Mouse (Mus musculus): Measurements from ENCODE around the gene Loxl1.
"Not testable (repeated sequence)": the region's sequence is repeated elsewhere in the genome, so short reads cannot be mapped to it uniquely, and the experiment has no call there.

The Loxl1 gene

GRCm38 (mm10) chr9:58276346-58276745 lies 36.6 kb downstream of the Loxl1 start:
- DNase-seq (ENCODE audit: low spot score in 2 of 2) = no peak

GRCm38 (mm10) chr9:58275797-58276196 lies 37.2 kb downstream of the Loxl1 start:
- no peak for DNase-seq (ENCODE audit: low spot score in 2 of 2)

- DNase-seq (ENCODE audit: low spot score in 2 of 2) = no peak
Observed at GRCm38 (mm10) chr9:58275115-58275774, 37.7 kb downstream of the Loxl1 start.

DNA sequence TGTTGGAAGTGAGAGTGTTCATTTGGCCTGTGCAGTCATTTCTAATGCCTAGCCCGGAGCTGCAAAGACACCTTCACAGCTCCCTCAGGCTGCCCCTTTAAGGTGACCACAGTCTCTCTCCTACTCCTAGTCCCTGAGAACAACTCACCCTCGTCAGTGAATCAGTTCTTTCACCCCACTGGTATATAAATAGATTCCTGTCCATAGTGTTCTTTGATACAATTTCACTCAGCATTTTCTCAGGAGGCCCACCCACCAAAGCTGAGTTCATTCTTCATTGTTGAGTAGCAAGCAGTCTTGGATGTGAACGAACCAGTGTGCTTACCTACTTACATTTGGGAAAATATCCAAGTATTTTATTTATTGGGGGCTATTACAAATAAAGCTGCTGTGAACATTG lies 38.4 kb downstream of the Loxl1 start:
- no peak for DNase-seq (ENCODE audit: low spot score in 2 of 2)

DNA sequence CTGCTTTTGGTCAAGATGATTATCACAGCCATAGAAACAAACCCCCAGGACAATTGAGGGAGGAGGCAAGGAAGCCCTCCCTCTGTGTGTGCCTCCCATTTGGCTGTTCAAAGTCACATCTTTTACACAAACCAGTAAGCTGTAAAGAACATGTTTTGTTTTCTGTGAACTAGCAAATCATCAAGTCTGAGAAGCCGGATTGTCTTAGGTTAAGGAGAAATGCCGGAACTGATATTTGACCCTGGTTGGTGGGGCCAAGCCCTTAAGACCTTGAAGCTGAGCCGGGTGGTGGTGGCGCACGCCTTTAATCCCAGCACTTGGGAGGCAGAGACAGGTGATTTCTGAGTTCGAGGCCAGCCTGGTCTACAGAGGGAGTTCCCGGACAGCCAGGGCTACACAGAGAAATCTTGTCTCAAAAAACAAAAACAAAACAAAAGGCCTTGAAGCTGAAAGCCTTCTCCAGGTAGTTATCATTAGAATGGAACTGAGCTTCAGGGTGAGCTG lies 38.8 kb downstream of the Loxl1 start:
- no peak for DNase-seq (ENCODE audit: low spot score in 2 of 2)

GRCm38 (mm10) chr9:58272855-58273254 lies 40.1 kb downstream of the Loxl1 start:
- no peak for DNase-seq (ENCODE audit: low spot score in 2 of 2)

DNA sequence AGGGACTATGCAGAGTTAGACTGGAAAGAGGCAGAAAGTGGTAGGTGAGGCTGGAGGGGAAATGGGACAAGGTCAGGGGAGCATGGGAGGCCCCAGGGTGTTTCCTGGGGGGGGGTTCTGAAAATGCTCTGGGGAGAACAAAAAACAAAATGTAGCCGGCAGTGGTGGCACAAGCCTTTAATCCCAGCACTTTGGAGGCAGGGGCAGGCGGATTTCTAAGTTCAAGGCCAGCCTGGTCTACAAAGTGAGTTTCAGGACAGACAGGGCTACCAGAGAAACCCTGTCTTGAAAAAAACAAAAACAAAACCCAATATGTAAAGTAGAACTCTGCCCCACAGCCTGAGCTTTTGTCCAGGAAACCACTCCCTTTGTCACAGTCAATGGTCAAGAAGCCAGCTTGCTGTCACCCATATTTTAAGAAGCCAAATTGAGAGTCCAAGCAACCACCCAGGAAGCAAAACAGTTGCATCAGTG lies 40.9 kb downstream of the Loxl1 start:
- no peak for DNase-seq (ENCODE audit: low spot score in 2 of 2)

DNA sequence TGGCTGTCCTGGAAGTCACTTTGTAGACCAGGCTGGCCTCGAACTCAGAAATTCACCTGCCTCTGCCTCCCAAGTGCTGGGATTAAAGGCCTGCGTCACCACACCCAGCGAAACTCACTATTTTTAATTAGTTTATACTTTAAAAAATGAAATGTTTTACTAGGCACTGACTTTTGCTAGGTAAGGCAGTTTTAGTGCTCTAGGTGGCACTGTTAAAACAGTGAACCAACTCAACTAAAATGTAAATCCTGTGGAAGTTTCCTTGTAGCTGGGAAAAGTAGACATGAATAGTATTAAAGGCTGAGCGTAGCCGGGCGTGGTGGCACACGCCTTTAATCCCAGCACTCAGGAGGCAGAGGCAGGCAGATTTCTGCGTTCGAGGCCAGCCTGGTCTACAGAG lies 41.4 kb downstream of the Loxl1 start:
- DNase-seq (ENCODE audit: low spot score in 2 of 2) = not testable (repeated sequence)

DNA sequence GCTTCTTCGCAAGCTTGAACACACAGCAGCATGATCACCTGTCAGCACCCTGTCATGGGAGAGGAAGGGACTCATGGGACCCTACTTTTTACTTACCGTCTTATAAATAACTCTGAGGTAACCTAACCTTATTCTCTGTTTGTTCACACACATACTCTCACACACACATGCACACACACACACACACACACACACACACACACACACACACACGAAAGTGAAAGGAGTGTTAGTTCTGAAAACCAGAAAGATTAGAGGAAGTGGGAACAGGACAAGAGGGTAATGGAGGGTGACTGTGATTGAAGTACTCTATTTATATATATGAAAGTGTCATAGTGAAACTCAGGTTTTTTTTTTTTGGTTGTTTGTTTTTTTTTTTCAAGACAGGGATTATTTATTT lies 41.9 kb downstream of the Loxl1 start:
- peak in 1 of 2 experiments; percentile 51 for DNase-seq (ENCODE audit: low spot score in 2 of 2)

- no peak for DNase-seq (ENCODE audit: low spot score in 2 of 2)
Observed at GRCm38 (mm10) chr9:58270081-58270480, 42.9 kb downstream of the Loxl1 start.

DNA sequence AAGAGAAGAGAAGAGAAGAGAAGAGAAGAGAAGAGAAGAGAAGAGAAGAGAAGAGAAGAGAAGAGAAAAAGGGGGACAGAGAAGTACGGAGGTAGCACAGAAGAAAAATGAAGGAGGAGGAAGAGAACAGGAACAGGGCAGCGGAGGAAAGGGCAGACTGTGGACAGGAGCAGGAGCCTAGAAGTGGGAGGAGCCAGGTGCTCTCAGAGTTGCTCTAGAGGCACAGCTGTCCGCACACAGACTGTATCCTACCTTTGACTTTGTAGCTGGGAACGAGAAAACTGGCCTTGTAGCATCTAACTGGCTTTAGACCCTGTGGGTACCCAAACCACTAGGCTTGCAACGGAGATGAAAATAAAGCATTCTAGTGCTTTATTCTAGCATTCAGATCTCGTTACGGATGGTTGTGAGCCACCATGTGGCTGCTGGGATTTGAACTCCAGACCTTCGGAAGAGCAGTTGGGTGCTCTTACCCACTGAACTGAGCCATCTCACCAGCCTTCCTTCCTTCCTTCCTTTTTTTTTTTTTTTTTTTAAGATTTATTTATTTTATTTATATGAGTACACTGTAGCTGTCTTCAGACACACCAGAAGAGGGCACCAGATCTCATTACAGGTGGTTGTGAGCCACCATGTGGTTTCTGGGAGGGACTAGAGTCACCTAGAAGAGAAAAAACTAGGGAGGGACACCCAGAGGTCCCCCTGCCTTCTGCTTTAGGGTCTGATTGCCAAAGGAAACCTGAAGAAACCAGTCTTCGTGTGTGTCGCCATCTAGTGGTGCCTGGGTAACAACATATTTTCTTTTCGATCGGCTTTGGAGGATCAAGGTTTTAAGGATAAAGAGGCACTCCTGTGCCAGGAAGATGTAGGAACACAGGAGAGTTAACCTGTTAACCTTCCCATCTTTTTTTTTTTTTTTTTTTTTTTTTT lies 44.3 kb downstream of the Loxl1 start:
- peak; percentile 76 to 88 for DNase-seq (ENCODE audit: low spot score in 2 of 2)

GRCm38 (mm10) chr9:58267046-58267445 lies 45.9 kb downstream of the Loxl1 start:
- no peak for DNase-seq (ENCODE audit: low spot score in 2 of 2)

- no peak for DNase-seq (ENCODE audit: low spot score in 2 of 2)
Observed at GRCm38 (mm10) chr9:58266571-58267011, 46.4 kb downstream of the Loxl1 start.

DNA sequence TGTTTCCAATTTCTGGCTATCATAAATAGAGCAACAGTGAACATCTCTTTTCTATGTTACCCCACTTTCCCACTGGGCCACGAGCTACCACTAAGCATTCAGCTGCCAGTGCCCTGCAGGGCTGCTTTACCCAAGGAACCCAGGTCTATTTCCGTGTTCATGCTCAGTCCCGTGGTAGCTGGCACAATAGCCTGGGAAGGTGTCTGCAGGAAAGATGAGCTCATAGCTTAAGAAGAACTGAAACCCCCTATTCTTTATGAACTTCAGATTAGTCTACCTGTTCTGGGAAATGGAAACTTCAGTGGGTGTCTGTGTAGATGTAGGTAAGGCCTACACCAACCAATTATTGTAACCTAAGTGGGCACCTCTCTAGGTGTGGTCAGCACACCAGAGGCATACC lies 47.6 kb downstream of the Loxl1 start:
- DNase-seq (ENCODE audit: low spot score in 2 of 2) = no peak

DNA sequence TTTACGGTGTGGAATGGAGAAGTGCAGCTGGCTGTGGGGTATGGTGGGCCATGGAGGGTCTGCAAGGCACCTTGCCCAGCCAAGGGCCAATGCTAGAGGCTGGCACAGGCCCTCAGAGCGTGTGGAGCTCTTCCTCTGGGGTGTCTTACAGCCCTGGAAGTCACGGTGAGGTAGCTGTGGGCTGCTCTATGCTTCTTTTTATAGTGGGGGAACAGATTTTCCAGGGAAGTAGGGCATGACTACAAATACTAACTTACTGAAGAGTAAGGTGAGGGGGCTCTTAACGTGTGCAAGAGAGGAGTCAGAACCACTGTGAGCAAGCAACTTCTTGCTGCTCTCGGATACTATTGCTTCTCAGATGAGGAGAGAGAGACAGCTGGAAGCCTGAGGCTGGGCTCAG lies 50.5 kb downstream of the Loxl1 start:
- DNase-seq (ENCODE audit: low spot score in 2 of 2) = no peak

DNA sequence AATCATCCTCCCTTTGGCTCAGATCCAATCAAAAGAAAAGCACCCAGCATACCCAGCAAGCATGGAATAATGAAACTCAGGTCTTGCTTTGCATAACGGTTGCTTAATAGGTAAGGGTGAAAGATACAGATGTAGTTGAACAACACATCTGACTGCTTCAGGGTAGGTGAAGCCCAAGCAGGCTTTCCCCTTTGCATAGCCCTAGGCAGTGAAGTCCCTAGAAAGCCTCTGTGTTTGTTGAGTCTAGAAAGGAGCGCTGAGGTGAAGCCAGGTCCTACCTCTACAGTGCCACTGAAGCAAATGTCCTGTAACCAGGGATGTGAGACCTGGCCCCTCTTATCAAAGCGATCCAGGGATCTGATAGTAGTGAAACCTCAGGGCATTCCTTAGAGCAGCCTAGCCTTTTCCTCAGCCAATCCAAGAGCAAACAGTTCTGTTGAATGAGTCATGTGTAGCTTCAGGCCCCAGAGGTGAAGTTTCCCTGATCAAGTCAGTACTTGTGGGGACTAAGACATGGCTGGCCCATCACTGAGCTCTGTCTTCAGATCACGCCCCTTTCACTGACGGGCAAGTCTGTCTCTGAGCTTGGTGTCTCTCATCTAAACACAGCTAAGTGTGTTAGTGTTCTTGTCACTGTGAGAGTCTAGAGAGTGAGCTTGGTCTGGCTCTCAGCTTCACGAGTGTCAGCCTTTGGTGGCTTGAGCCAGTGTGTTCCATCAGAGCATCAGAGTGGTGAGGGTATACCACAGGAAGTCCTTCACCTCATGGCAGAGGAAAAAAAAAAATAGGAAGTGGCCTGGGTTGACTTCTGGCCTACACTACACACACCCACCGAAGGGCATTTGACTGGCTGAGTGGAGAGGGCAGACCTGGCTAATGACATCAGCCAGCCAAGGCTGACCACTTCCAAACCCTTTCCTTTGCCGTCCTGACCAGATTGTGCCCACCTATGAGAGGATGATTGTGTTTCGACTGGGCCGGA lies 57.0 kb downstream of the Loxl1 start:
- DNase-seq (ENCODE audit: low spot score in 2 of 2) = no peak

GRCm38 (mm10) chr9:58255105-58255504 lies 57.9 kb downstream of the Loxl1 start:
- no peak for DNase-seq (ENCODE audit: low spot score in 2 of 2)

- not testable (repeated sequence) for DNase-seq (ENCODE audit: low spot score in 2 of 2)
Observed at GRCm38 (mm10) chr9:58253805-58254122, 59.2 kb downstream of the Loxl1 start.

DNA sequence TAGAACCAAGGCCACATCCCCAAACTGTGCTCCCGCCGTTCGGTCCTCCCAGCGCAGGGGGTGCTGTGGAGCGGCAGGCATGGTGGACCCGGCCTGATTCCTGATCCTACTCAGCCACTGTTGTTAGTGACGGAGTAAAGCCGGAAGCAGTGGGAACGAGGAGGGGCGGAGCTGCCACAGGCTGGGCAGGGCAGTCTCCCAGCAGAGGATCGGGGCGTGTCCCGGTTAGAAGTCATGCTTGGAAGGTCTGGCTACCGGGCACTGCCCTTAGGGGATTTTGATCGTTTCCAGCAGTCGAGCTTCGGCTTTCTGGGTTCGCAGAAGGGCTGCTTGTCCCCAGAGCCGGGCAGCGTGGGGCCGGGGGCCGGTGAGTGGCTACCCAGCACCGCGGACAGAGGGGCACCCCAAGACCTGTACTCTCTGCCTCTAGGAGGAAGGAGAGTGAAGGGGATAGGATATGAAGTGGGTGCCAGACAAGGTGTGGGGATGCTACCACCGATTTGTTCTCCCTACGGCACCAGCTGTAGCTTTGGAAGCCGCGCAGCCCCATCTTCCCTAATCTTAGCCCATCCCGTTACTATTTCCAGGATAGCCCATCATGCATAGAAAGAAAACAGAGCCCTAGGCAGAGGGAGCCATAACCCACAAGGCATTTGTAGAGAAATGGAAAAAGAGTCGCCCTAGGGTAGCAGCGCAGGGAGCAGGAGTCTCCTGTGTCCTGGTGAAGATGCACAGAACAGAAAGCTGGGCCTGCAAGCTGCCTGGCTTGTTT lies 59.8 kb downstream of the Loxl1 start, which contains the start of gene Stoml1:
Gene Stoml1 (plus strand): TSS at position 132 of the 772 bp plus-strand sequence.
- DNase-seq (ENCODE audit: low spot score in 2 of 2) = peak; percentile 95 to 98

DNA sequence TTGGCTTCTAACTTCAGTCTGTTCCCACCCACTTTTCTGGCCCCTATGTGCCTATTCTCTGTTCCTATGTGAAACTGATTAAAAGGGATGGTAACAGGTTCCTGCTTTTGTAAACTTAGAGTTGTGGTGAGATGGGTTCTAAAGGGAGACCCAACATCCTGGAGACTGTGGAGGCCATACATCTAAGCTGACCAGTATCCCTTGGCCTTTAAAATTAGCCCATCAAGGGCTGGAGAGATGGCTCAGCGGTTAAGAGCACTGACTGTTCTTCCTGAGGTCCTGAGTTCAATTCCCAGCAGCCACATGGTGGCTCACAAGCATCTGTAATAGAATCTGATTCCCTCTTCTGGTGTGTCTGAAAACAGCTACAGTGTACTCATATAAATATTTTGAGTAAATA lies 62.3 kb downstream of the Loxl1 start:
- DNase-seq (ENCODE audit: low spot score in 2 of 2) = not testable (repeated sequence)

- no peak for DNase-seq (ENCODE audit: low spot score in 2 of 2)
Observed at GRCm38 (mm10) chr9:58250322-58250721, 62.7 kb downstream of the Loxl1 start.

Measured in spleen, postnatal 4 days (tissue).